Mouse (Mus musculus) thymus, adult 2 months (tissue): ENCODE measurements around the gene Sec14l5. TPM values are rescaled to one million over a fixed set of nuclear protein-coding genes. Genes with fewer than 3 reads are reported as not detected.
"Not testable (repeated sequence)": the region's sequence is repeated elsewhere in the genome, so short reads cannot be mapped to it uniquely, and the experiment has no call there.

Source experiments
- DNase-seq: peaks from one replicate; pipeline ENCODE4 v3.0.0; 2021
- H3K27ac ChIP-seq: fragments of 200-500 bp; 2 replicates; pipeline ENCODE4 v1.5.1; 2012; ENCODE audit warnings: low read length, control low read depth; ENCODE audit not compliant: control insufficient read depth, insufficient read depth
- H3K27me3 ChIP-seq: fragments of 200-500 bp; 2 replicates; pipeline ENCODE4 v1.6.1; 2012; ENCODE audit warnings: mild to moderate bottlenecking, low read length, moderate library complexity, mixed read lengths; ENCODE audit not compliant: control insufficient read depth, insufficient read depth
- H3K36me3 ChIP-seq: fragments of 200-500 bp; 2 replicates; pipeline ENCODE4 v1.6.1; 2012; ENCODE audit warnings: mild to moderate bottlenecking, low read length, moderate library complexity; ENCODE audit not compliant: control insufficient read depth, insufficient read depth
- H3K4me1 ChIP-seq: fragments of 200-500 bp; replicated peaks from 2 replicates; pipeline ENCODE4 v1.6.1; 2012; ENCODE audit warnings: low read length; ENCODE audit not compliant: control insufficient read depth, insufficient read depth
- H3K4me3 ChIP-seq: fragments of 200-500 bp; 2 replicates; pipeline ENCODE4 v1.5.1; 2012; ENCODE audit warnings: mild to moderate bottlenecking, low read length, control low read depth, moderate library complexity; ENCODE audit not compliant: control insufficient read depth, insufficient read depth
- CTCF ChIP-seq: fragments of 200-500 bp; IDR thresholded peaks from 2 replicates; pipeline ENCODE4 v1.5.1; 2012; ENCODE audit warnings: mild to moderate bottlenecking, control low read depth, low read length, moderate library complexity, borderline replicate concordance; ENCODE audit not compliant: control insufficient read depth, poor library complexity, insufficient read depth; ENCODE audit errors: extremely low read depth
- POLR2A ChIP-seq: fragments of 200-500 bp; IDR thresholded peaks from 2 replicates; pipeline ENCODE4 v1.6.1; 2012; ENCODE audit warnings: mild to moderate bottlenecking, low read length, control low read depth, moderate library complexity; ENCODE audit not compliant: control insufficient read depth, poor library complexity, insufficient read depth; ENCODE audit errors: extremely low read depth
- WGBS: fragments of 180-500 bp; shearing (Covaris S2); methylation state at CpG from one replicate; pipeline ENCODE4 v1.1.7; 2018; 5-methylcytosine and 5-hydroxymethylcytosine counted together
- polyA plus RNA-seq: library from polyadenylated mRNA; depleted of rRNA; stranded (reverse); fragments of >200 nt; gene quantifications from 2 replicates; pipeline ENCODE4 v1.2.3, GENCODE M21; 2012

Sec14l5 gene
- polyA plus RNA-seq, 1 experiment: 2.0 TPM

DNA sequence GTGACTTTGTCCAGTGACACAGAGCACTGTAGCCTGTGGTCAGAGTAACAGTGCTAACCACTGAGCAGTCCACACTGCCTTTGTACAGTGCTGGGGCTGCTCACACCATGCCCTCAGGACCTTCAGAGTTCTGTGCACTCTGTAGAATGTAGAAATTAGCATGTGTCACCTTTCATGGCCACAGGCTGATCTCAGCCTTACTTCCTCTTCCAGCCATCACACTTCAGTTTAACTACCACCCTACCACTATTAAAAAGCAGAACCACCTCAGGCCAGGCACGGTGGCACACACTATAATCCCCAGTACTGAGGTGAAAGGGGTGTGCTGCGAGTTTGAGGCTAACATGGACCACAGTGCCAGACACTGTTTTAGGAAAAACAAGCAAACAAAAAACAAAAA, 63.5 kb downstream of the Sec14l5 start:
- no peaks in the 10 kb centered on the region for H3K27me3 ChIP-seq
- DNase-seq: no peak
- no peaks in the 10 kb centered on the region for H3K4me1 ChIP-seq
- no peak overlapping the region for H3K4me3 ChIP-seq
- TF ChIP-seq POLR2A: no peak
- TF ChIP-seq CTCF: no peak
- no peak overlapping the region for H3K27ac ChIP-seq
- WGBS: 27% methylated on average over 2 of the region's 2 CpGs
- H3K36me3 ChIP-seq: no peaks in the 10 kb centered on the region

GRCm38 (mm10) chr16:5212150-5212549, 65.2 kb downstream of the Sec14l5 start:
- Histone ChIP-seq H3K27me3 (no peaks in the 10 kb centered on the region), H3K36me3 (no peaks in the 10 kb centered on the region), H3K27ac (no peak overlapping the region), H3K4me1 (no peaks in the 10 kb centered on the region), H3K4me3 (no peak overlapping the region)
- TF ChIP-seq CTCF (no peak), POLR2A (no peak)
- DNase-seq: no peak
- 96% methylated on average over 3 of the region's 3 CpGs for WGBS

GRCm38 (mm10) chr16:5214126-5214525, 67.2 kb downstream of the Sec14l5 start:
- Histone ChIP-seq H3K36me3 (no peaks in the 10 kb centered on the region), H3K27me3 (no peaks in the 10 kb centered on the region), H3K4me3 (no peak overlapping the region), H3K4me1 (no peaks in the 10 kb centered on the region), H3K27ac (no peak overlapping the region)
- no peak for DNase-seq
- no peak for TF ChIP-seq CTCF
- TF ChIP-seq POLR2A: no peak
- 93% methylated on average over 2 of the region's 2 CpGs for WGBS

DNA sequence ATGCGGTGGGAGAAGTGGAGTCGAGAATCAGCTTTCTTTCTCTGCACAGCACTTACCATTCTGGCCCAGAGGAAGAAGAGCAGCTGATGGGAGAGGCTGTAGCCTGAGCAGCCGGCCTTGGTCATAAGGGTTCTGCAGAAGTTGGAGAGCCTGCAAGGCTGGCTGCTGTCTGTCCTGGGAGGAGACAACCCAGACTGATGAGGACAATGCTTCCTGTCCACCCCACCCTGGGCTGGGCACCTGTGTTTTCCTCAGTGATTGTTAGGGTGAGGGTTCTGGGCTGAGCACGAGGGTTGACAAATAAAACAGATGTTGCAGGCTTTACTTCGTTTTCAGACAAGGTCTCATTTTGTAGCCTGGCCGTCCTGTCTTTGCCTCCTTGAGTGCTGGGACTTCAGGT, 69.8 kb downstream of the Sec14l5 start:
- Histone ChIP-seq H3K4me3 (no peak overlapping the region), H3K27ac (no peak overlapping the region), H3K36me3 (no peaks in the 10 kb centered on the region), H3K4me1 (no peaks in the 10 kb centered on the region), H3K27me3 (no peaks in the 10 kb centered on the region)
- no peak for TF ChIP-seq CTCF
- no peak for TF ChIP-seq POLR2A
- 79% methylated on average over 6 of the region's 6 CpGs for WGBS
- DNase-seq: no peak

DNA sequence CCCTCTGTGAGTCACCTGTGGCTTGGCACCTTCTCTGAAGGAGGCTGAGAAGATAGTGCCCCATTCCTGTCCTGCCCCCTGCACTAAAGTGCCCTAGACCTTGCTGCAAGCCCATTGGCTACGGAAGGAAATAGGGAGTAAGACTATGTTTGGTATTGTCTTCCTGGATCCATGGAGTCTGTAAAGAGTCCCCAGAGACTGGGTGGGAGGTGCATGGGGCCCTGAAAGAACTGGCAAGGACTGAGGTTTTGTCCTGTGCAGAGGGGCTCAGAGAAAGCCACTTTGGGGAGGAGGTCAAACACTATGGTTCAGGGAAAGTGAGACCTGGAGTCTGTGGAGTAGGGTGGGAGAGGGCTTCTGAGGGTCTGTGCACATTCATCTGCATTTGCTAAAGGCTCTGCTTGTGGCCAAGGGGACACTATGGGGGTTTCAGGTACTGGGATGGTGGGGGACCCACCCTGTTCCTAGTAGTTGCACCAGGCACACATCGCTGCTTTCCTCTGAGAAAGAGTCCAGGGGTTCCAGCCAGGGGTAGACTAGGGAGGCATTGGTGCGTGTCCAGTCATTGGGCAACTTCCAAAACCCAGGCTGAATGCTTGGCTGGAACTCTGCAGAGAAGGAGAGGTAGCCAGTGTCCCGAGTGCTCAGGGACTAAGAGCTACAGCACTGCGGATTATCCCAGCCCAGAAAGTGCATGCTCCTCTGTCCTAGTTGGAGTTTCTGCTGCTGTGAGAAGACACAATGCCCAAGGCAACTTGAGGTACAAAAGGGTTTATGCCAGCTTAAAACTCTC, 70.6 kb downstream of the Sec14l5 start:
- Histone ChIP-seq H3K27me3 (no peaks in the 10 kb centered on the region), H3K36me3 (no peaks in the 10 kb centered on the region), H3K4me1 (no peaks in the 10 kb centered on the region), H3K4me3 (no peak overlapping the region), H3K27ac (no peak overlapping the region)
- TF ChIP-seq CTCF: no peak
- TF ChIP-seq POLR2A: no peak
- DNase-seq: no peak
- WGBS: 83% methylated on average over 5 of the region's 5 CpGs

- H3K4me1 ChIP-seq: no peaks in the 10 kb centered on the region
- H3K4me3 ChIP-seq: no peak overlapping the region
- DNase-seq: no peak
- no peak overlapping the region for H3K27ac ChIP-seq
- TF ChIP-seq POLR2A: no peak
- TF ChIP-seq CTCF: no peak
- no peaks in the 10 kb centered on the region for H3K36me3 ChIP-seq
- H3K27me3 ChIP-seq: no peaks in the 10 kb centered on the region
- WGBS: 72% methylated on average over 4 of the region's 4 CpGs
These were observed 74.5 kb downstream of the Sec14l5 start for GRCm38 (mm10) chr16:5221403-5221802.

DNA sequence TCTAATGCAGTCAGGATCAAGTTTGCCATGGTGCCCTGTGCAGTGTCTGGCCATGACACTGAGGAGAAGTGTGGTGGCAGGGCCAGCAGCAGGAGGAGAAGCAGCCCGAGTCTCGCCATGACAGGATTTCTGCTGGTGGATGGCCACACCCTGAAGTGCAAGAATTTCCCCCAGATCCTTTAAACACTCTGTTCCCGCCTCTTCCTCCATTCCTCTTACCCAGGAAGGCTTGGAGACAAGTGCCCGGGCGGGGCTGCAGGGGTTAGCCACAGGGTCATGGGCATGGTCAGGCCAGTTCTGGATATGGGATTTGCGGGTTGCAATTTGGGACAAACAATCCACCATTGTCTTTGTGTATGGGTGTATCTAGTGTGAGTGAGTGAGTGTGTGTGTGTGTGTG, 75.2 kb downstream of the Sec14l5 start, which contains the start of gene AU021092:
AU021092 (minus strand) TSS at position 160 of the 400 bp plus-strand sequence.
- Histone ChIP-seq H3K27ac (no peak within 1 kb of the TSS), H3K4me1 (no peaks in the 10 kb centered on the region), H3K4me3 (no peak within 1 kb of the TSS), H3K27me3 (no peaks in the 10 kb centered on the region), H3K36me3 (no peaks in the 10 kb centered on the region)
- no peak for TF ChIP-seq CTCF
- DNase-seq: no peak
- WGBS: 80% methylated on average over 6 of the region's 6 CpGs

- H3K4me1 ChIP-seq, DNase-seq: not testable (repeated sequence)
- 9% methylated on average over 1 of the region's 1 CpGs for WGBS
These were observed 79.6 kb downstream of the Sec14l5 start for GRCm38 (mm10) chr16:5226534-5226933.

DNA sequence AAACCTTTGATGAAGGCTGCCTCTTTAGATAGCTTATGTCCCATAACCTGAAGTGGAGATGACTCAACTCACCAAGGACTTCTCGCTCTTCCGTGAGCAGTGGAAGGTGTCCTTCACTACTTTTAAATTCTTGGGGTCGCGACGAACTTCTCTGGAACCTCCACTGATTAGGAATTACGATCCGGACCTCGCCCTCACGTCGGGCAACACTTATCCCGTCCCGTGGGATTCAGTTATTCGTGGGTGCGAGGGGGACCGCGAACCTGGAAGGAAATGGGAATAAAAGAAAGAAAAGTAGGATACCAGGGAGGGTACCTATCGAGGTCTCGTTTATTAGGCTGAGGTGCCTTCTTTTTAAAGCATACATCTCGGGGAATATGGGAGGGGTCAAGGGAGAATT, 80.6 kb downstream of the Sec14l5 start:
- H3K27ac ChIP-seq, H3K36me3 ChIP-seq, H3K4me3 ChIP-seq, H3K4me1 ChIP-seq, DNase-seq, H3K27me3 ChIP-seq: not testable (repeated sequence)
- WGBS: 89% methylated on average over 19 of the region's 19 CpGs

More at GRCm38 (mm10) chr16:5226534-5226933, 79.6 kb downstream of the Sec14l5 start:
- not testable (repeated sequence) for H3K27ac ChIP-seq, H3K36me3 ChIP-seq, H3K4me3 ChIP-seq, H3K27me3 ChIP-seq

DNA sequence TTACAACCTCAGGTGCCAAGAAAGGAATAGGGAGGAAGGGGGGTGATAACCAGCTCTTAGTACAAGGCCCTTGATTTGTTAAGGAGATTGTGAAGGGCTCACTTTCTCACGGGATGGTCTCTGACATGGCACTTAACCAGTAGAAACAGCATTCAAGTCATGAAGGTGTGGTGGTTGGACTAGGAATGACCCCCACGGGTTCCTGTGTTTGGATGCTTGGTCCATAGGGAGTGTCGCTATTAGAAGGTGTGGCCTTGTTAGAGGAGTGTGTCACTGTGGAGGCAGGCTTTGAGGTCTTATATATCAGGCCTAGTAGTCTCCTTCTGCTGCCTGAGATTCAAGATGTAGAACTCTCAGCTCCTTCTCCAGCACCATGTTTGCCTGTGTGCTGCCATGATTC, 81.2 kb downstream of the Sec14l5 start:
- not testable (repeated sequence) for H3K27ac ChIP-seq, H3K36me3 ChIP-seq, H3K27me3 ChIP-seq, H3K4me3 ChIP-seq, H3K4me1 ChIP-seq, DNase-seq
- 83% methylated on average over 3 of the region's 3 CpGs for WGBS
